Mouse (Mus musculus) heart, postnatal 0 days (tissue): ENCODE data around the gene Btnl6. TPM values are rescaled to one million over a fixed set of nuclear protein-coding genes. Genes with fewer than 3 reads are reported as not detected.
"Not testable (repeated sequence)": the region's sequence is repeated elsewhere in the genome, so short reads cannot be mapped to it uniquely, and the experiment has no call there.

ENCODE experiments used
- ATAC-seq: fragments of 200-750 bp; cut with Nextera tagmentation; 2 replicates; pipeline ENCODE4 v1.8.0; 2017; ENCODE audit warnings: low read depth, moderate number of reproducible peaks, moderate library complexity; ENCODE audit not compliant: insufficient read depth
- DNase-seq: peaks from one replicate; pipeline ENCODE4 v3.0.0-alpha.2; 2016; ENCODE audit warnings: low spot score
- H3K27ac ChIP-seq: fragments of 300-500 bp; sonication (generic); 2 replicates; pipeline ENCODE4 v1.5.1; 2014; ENCODE audit warnings: low read depth, mild to moderate bottlenecking
- H3K27me3 ChIP-seq: fragments of 300-500 bp; sonication (generic); 2 replicates; pipeline ENCODE4 v1.6.1; 2014; ENCODE audit warnings: low read length, mixed read lengths; ENCODE audit not compliant: control insufficient read depth, insufficient read depth
- H3K36me3 ChIP-seq: fragments of 300-500 bp; sonication (generic); replicated peaks from 2 replicates; pipeline ENCODE4 v1.6.1; 2014; ENCODE audit warnings: low read length, mixed read lengths; ENCODE audit not compliant: control insufficient read depth, insufficient read depth
- H3K4me1 ChIP-seq: fragments of 300-500 bp; sonication (generic); 2 replicates; pipeline ENCODE4 v1.6.1; 2014; ENCODE audit warnings: antibody characterized with exemption; ENCODE audit not compliant: control insufficient read depth, insufficient read depth
- H3K4me2 ChIP-seq: fragments of 300-500 bp; sonication (generic); 2 replicates; pipeline ENCODE4 v1.6.1; 2014; ENCODE audit warnings: low read depth, mild to moderate bottlenecking, low read length, moderate library complexity
- H3K4me3 ChIP-seq: fragments of 300-500 bp; sonication (generic); 2 replicates; pipeline ENCODE4 v1.5.1; 2014; ENCODE audit warnings: low read depth, low read length
- H3K9ac ChIP-seq: fragments of 300-500 bp; sonication (generic); replicated peaks from 2 replicates; pipeline ENCODE4 v1.6.1; 2014; ENCODE audit warnings: low read depth, low read length, mixed read lengths
- H3K9me3 ChIP-seq: fragments of 300-500 bp; sonication (generic); replicated peaks from 2 replicates; pipeline ENCODE4 v1.6.1; 2016; ENCODE audit warnings: low read length; ENCODE audit not compliant: control insufficient read depth
- CTCF ChIP-seq: IDR thresholded peaks from 2 replicates; pipeline ENCODE4 v1.5.1; 2016; ENCODE audit warnings: antibody characterized with exemption, control low read depth, low read depth
- EP300 ChIP-seq: IDR thresholded peaks from 2 replicates; pipeline ENCODE4 v1.6.1; 2016; ENCODE audit warnings: antibody characterized with exemption, low read depth
- WGBS: fragments of 180-500 bp; shearing (Covaris S2); extraction: QIAGEN DNeasy Blood & Tissue Kit; methylation state at CpG from one replicate; pipeline ENCODE4 v1.1.7; 2014; 5-methylcytosine and 5-hydroxymethylcytosine counted together
- polyA plus RNA-seq: library from polyadenylated mRNA; unstranded; fragments of >200 nt; fragmentation: Nextera tagmentation; extraction: Ambion mirVana; gene quantifications from 2 replicates; pipeline ENCODE4 v1.2.1, GENCODE M21; 2015
- total RNA-seq: library from RNA; depleted of rRNA; stranded (reverse); fragments of >200 nt; gene quantifications from 2 replicates; pipeline ENCODE4 v1.2.3, GENCODE M21; 2014; ENCODE audit warnings: low replicate concordance

Gene Btnl6
- total and polyA plus RNA-seq, 2 experiments from 2014 or later: not detected

DNA sequence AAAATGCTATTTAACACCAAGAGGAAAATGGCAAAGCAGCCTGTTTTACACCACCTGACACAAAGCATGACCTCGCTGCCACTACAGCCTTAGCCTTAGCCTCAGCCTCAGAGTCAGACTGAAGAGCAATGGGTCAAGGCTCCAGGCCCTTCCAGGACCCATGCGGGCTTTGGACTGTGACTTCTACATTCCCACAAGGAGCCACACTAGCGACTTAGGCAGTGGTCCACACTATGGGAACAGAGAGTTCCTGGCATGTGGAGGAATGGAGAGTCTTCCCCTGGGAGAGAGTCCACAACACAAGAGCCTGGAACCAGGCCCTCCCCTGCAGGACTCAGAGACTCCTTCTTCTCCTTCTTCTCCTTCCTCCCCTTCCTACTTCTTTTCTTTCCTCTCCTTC, 15.5 kb upstream of the Btnl6 start:
- Histone ChIP-seq H3K9ac (no peak overlapping the region), H3K36me3 (no peaks in the 10 kb centered on the region), H3K4me3 (no peak overlapping the region), H3K27me3 (no peaks in the 10 kb centered on the region), H3K27ac (no peak overlapping the region), H3K9me3 (no peaks in the 10 kb centered on the region), H3K4me1 (no peaks in the 10 kb centered on the region), H3K4me2 (no peak overlapping the region)
- DNase-seq: no peak
- no peak for ATAC-seq
- no peak for TF ChIP-seq EP300
- no peak for TF ChIP-seq CTCF
- 66% methylated on average over 3 of the region's 3 CpGs for WGBS

GRCm38 (mm10) chr17:34519001-34519400, 1.8 kb upstream of the Btnl6 start:
- no peak for DNase-seq
- no peak overlapping the region for H3K9ac ChIP-seq
- H3K4me3 ChIP-seq: no peak overlapping the region
- no peaks in the 10 kb centered on the region for H3K27me3 ChIP-seq
- WGBS: 29% methylated on average over 1 of the region's 1 CpGs
- TF ChIP-seq CTCF (no peak), EP300 (no peak)
- no peaks in the 10 kb centered on the region for H3K36me3 ChIP-seq
- no peaks in the 10 kb centered on the region for H3K9me3 ChIP-seq
- ATAC-seq: no peak
- H3K27ac ChIP-seq: no peak overlapping the region
- H3K4me2 ChIP-seq: no peak overlapping the region
- no peaks in the 10 kb centered on the region for H3K4me1 ChIP-seq

DNA sequence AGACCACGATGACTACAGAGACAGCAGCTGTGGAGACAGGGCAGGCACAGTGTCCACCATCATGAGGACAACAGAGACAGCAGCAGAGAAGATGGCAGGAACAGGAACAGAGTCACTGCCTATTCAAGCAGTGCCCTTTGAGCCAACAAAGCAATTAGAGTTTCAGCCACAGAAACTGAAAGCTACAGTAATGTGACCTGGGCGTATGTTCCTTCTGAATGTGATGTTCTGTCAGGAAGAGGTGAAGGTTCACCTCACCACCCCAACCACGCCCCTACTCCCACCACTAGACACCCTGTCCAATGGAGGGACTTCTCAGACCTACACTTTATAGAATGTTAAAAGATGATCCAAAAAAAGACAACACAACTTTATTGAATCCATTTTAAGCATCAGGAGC, 1.4 kb upstream of the Btnl6 start:
- H3K9ac ChIP-seq, H3K4me3 ChIP-seq, H3K36me3 ChIP-seq, H3K4me1 ChIP-seq, ATAC-seq, H3K4me2 ChIP-seq, DNase-seq, H3K9me3 ChIP-seq, H3K27me3 ChIP-seq, H3K27ac ChIP-seq: not testable (repeated sequence)
- 64% methylated on average over 3 of the region's 3 CpGs for WGBS

GRCm38 (mm10) chr17:34517795-34518194, 643 bp upstream of the Btnl6 start:
- Histone ChIP-seq H3K9ac (no peak overlapping the region), H3K4me1 (no peaks in the 10 kb centered on the region), H3K9me3 (no peaks in the 10 kb centered on the region), H3K4me2 (no peak overlapping the region), H3K36me3 (no peaks in the 10 kb centered on the region), H3K27ac (no peak overlapping the region), H3K27me3 (no peaks in the 10 kb centered on the region), H3K4me3 (no peak overlapping the region)
- DNase-seq (no peak), ATAC-seq (no peak)
- 81% methylated on average over 4 of the region's 4 CpGs for WGBS
- TF ChIP-seq EP300 (no peak), CTCF (no peak)

DNA sequence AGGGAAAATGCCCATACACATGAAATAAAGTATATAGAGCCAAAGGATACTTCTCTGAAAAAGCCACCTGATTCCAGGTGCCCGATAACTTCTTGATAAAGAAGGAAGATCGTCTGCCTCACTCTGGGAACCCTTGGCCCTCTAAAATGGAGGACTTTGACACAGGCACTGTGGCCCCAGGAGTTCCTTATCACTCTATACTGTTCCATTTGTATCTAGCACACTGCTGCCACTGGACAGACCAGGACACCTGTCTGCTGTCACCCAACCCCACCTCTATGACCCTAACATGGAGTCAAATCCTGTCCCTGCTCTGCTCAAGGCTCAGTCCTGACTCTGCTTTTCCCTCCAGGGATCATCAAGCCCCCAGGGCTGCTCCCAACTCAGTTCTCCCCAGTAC, 638 bp downstream of the Btnl6 start:
- no peak overlapping the region for H3K9ac ChIP-seq
- no peaks in the 10 kb centered on the region for H3K9me3 ChIP-seq
- ATAC-seq (no peak), DNase-seq (no peak)
- no peaks in the 10 kb centered on the region for H3K4me1 ChIP-seq
- H3K27me3 ChIP-seq: no peaks in the 10 kb centered on the region
- no peak overlapping the region for H3K4me3 ChIP-seq
- H3K27ac ChIP-seq: no peak overlapping the region
- 61% methylated on average over 2 of the region's 2 CpGs for WGBS
- no peak for TF ChIP-seq CTCF
- no peak for TF ChIP-seq EP300
- H3K4me2 ChIP-seq: no peak overlapping the region
- H3K36me3 ChIP-seq: no peaks in the 10 kb centered on the region

DNA sequence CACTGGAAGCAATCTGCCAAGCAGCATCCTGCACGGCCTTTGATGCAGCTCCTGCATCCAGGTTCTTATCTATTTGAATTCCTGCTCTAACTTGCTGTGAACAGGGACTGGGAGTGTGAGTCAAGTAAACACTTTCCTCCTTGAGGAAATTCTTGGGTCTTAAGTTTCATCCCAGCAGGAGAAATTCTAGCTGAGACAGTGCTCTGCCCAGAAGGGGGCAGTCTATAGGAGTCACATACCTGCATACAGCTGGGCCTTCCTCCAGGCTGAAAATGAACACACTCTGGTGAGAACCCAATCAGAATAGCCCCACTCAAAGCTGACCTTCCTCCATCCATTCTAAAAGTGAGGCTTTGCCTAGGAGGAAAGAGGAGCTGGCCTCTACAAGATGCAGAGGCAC, 5.4 kb downstream of the Btnl6 start:
- not testable (repeated sequence) for H3K27ac ChIP-seq, H3K4me1 ChIP-seq, H3K36me3 ChIP-seq, H3K4me2 ChIP-seq, H3K9me3 ChIP-seq, H3K27me3 ChIP-seq, ATAC-seq, H3K4me3 ChIP-seq, DNase-seq, H3K9ac ChIP-seq
- 33% methylated on average over 1 of the region's 1 CpGs for WGBS
